Mouse (Mus musculus) neural tube, embryonic 14.5 days (tissue): ENCODE measurements around the gene Ankrd28. TPM values are rescaled to one million over a fixed set of nuclear protein-coding genes. Genes with fewer than 3 reads are reported as not detected.
A peak's percentile ranks its signal among the peaks of the same experiment; 100 is the strongest.
"Not testable (repeated sequence)": the region's sequence is repeated elsewhere in the genome, so short reads cannot be mapped to it uniquely, and the experiment has no call there.

Experiments
- ATAC-seq: fragments of 200-750 bp; cut with Nextera tagmentation; 2 replicates; pipeline ENCODE4 v1.8.0; 2017; ENCODE audit warnings: low read depth, mild to moderate bottlenecking, moderate TSS enrichment, moderate library complexity
- H3K27ac ChIP-seq: fragments of 300-500 bp; sonication (generic); 2 replicates; pipeline ENCODE4 v1.5.1; 2014; ENCODE audit warnings: low read depth, mild to moderate bottlenecking, control low read depth, low read length, moderate library complexity, mixed read lengths
- H3K27me3 ChIP-seq: fragments of 300-500 bp; sonication (generic); 2 replicates; pipeline ENCODE4 v1.6.1; 2014; ENCODE audit warnings: low read length; ENCODE audit not compliant: control insufficient read depth, insufficient read depth
- H3K36me3 ChIP-seq: fragments of 300-500 bp; sonication (generic); 2 replicates; pipeline ENCODE4 v1.6.1; 2014; ENCODE audit warnings: low read length, mixed read lengths; ENCODE audit not compliant: control insufficient read depth, insufficient read depth
- H3K4me1 ChIP-seq: fragments of 300-500 bp; sonication (generic); 2 replicates; pipeline ENCODE4 v1.6.1; 2014; ENCODE audit warnings: low read length; ENCODE audit not compliant: control insufficient read depth, insufficient read depth
- H3K4me2 ChIP-seq: fragments of 300-500 bp; sonication (generic); 2 replicates; pipeline ENCODE4 v1.6.1; 2014; ENCODE audit warnings: mild to moderate bottlenecking, low read depth, low read length, control low read depth
- H3K4me3 ChIP-seq: fragments of 300-500 bp; sonication (generic); 2 replicates; pipeline ENCODE4 v1.5.1; 2014; ENCODE audit warnings: low read depth, low read length, control low read depth, mixed read lengths
- H3K9ac ChIP-seq: fragments of 300-500 bp; sonication (generic); replicated peaks from 2 replicates; pipeline ENCODE4 v1.6.1; 2014; ENCODE audit warnings: low read depth, mild to moderate bottlenecking, control low read depth, low read length, mixed read lengths
- H3K9me3 ChIP-seq: fragments of 300-500 bp; sonication (generic); 2 replicates; pipeline ENCODE4 v1.6.1; 2016; ENCODE audit warnings: low read length; ENCODE audit not compliant: control insufficient read depth
- WGBS: fragments of 180-500 bp; shearing (Covaris S2); extraction: QIAGEN DNeasy Blood & Tissue Kit; methylation state at CpG from one replicate; pipeline ENCODE4 v1.1.7; 2014; 5-methylcytosine and 5-hydroxymethylcytosine counted together
- polyA plus RNA-seq: library from polyadenylated mRNA; unstranded; fragments of >200 nt; fragmentation: Nextera tagmentation; extraction: Ambion mirVana; gene quantifications from 2 replicates; pipeline ENCODE4 v1.2.1, GENCODE M21; 2014

Ankrd28 gene
- polyA plus RNA-seq, result 18.3 and 19.0 TPM in 2 replicates

DNA sequence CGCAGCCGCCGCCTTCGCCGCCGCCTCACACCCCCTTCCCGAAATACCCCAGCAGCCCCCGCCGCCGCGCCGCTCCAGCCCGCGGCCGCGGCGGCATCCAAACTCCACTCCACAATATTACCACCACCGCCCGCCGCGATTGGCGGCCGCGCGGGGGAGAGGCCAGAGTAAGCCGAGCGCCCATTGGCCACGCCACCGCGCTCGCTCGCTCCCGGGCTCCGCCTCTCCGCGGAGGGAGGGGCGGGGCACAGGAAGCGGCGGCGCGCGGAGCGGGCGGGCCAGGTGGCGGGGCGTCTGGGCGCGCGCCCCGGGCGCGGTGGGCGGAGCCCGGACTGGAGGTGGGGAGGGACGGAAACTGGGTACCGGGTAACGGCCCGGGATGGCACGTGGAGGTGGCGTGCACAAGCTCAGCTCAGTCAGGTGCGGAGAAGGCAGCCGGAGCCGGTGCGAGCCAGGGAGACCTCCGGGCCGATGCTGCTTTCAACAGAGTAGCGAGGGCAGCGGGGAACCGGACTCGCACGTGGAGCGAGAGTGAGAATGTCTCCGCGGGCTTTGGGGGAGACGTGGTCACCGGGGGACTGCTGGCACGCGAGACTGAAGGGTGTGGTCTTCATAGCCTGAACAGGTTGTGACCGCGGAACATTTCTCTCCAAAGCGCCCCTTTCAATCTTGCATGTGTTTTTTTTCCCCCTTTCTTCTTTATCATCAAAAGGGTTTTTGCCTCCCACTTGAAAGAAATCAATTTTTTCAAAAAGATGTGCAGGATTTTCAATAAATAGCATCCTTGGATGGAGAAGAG lies at the start of gene Ankrd28:
Gene Ankrd28 (minus strand): TSS at position 81 of the 799 bp plus-strand sequence.
- H3K4me2 ChIP-seq, result peak within 1 kb of the TSS; percentile 84
- peak; percentile 99 for ATAC-seq
- no peaks in the 10 kb centered on the region for H3K9me3 ChIP-seq
- peaks cover 5% of the 10 kb centered on the region; the same call in 1 of the 2 replicates for H3K4me1 ChIP-seq
- under 1% methylated on average over 80 of the region's 81 CpGs for WGBS
- H3K9ac ChIP-seq, result peak within 1 kb of the TSS; percentile 84
- H3K27ac ChIP-seq, result peak within 1 kb of the TSS; percentile 93
- no peaks in the 10 kb centered on the region for H3K36me3 ChIP-seq
- H3K4me3 ChIP-seq, result peak within 1 kb of the TSS; percentile 86
- H3K27me3 ChIP-seq, result no peaks in the 10 kb centered on the region

- Histone ChIP-seq H3K27me3 (no peaks in the 10 kb centered on the region), H3K27ac (no peak overlapping the region), H3K4me3 (no peak overlapping the region), H3K9me3 (no peaks in the 10 kb centered on the region), H3K36me3 (no peaks in the 10 kb centered on the region), H3K4me2 (no peak overlapping the region), H3K4me1 (no peaks in the 10 kb centered on the region), H3K9ac (no peak overlapping the region)
- 75% methylated on average over 6 of the region's 6 CpGs for WGBS
- ATAC-seq, result no peak
Observed at GRCm38 (mm10) chr14:31879456-31879855, 49.0 kb upstream of the Ankrd28 start.

DNA sequence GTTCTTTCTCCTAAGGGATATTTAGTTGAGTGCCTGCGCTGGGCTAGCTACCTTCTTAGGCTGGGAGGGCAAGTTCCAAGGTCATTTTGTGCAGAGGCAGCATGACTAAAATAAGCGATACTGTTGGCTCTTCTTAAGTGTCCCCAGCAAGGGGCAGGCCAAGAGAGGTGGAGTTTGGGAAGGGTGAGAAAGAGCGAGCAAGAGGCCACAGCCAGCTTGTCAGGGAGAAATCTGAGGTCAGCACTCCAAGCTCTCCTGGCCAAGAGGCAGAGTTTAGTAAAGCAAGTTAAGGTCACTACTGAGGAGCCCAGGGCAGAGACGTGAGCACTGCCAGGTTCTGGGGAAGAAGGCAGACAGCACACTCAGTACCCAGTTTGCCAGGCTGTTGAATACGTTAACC lies 41.7 kb upstream of the Ankrd28 start:
- no peaks in the 10 kb centered on the region for H3K36me3 ChIP-seq
- no peak for ATAC-seq
- no peak overlapping the region for H3K27ac ChIP-seq
- no peak overlapping the region for H3K9ac ChIP-seq
- peaks cover under 1% of the 10 kb centered on the region; the same call in 1 of the 2 replicates for H3K9me3 ChIP-seq
- no peak overlapping the region for H3K4me2 ChIP-seq
- no peak overlapping the region for H3K4me3 ChIP-seq
- 84% methylated on average over 5 of the region's 5 CpGs for WGBS
- no peaks in the 10 kb centered on the region for H3K27me3 ChIP-seq
- no peaks in the 10 kb centered on the region for H3K4me1 ChIP-seq

GRCm38 (mm10) chr14:31870436-31870835 lies 40.0 kb upstream of the Ankrd28 start:
- 94% methylated on average over 5 of the region's 5 CpGs for WGBS
- H3K36me3 ChIP-seq, result no peaks in the 10 kb centered on the region
- ATAC-seq, result no peak

DNA sequence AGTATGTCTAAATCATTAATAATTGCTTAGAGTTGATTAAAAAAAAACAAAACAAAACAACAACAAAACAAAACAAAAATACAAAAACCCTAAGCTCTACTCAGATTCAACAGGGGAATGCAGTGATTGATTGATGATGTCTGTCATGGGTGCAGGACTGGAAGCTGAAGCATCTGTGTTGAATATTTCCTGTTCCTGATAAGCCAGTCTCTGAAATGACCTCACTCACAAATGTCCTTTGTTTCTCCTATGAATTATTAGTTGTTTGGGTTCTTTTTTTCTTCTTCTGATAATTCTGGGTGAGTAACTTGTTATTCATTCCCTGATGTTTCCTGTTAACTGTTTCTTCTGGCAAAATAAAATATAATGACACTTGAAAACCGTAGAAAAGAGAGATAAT lies 38.1 kb upstream of the Ankrd28 start:
- ATAC-seq, result no peak
- H3K4me2 ChIP-seq, result no peak overlapping the region
- H3K4me1 ChIP-seq, result no peaks in the 10 kb centered on the region
- no peaks in the 10 kb centered on the region for H3K27me3 ChIP-seq
- no peak overlapping the region for H3K27ac ChIP-seq
- no peak overlapping the region for H3K4me3 ChIP-seq
- H3K9ac ChIP-seq, result no peak overlapping the region
- WGBS, result 84% methylated on average over 1 of the region's 1 CpGs
- no peaks in the 10 kb centered on the region for H3K36me3 ChIP-seq
- peaks cover 3% of the 10 kb centered on the region; the same call in 1 of the 2 replicates for H3K9me3 ChIP-seq

More at GRCm38 (mm10) chr14:31870436-31870835, 40.0 kb upstream of the Ankrd28 start:
- H3K27me3 ChIP-seq, result no peaks in the 10 kb centered on the region
- no peak overlapping the region for H3K27ac ChIP-seq
- no peak overlapping the region for H3K4me2 ChIP-seq
- no peaks in the 10 kb centered on the region for H3K4me1 ChIP-seq
- H3K4me3 ChIP-seq, result no peak overlapping the region
- H3K9ac ChIP-seq, result no peak overlapping the region
- peaks cover 3% of the 10 kb centered on the region; the same call in 1 of the 2 replicates for H3K9me3 ChIP-seq

- H3K27me3 ChIP-seq, H3K9ac ChIP-seq, H3K9me3 ChIP-seq, H3K27ac ChIP-seq, H3K4me3 ChIP-seq, H3K4me2 ChIP-seq, ATAC-seq, H3K36me3 ChIP-seq, H3K4me1 ChIP-seq: not testable (repeated sequence)
- WGBS, result 95% methylated on average over 10 of the region's 10 CpGs
Observed at GRCm38 (mm10) chr14:31866366-31866765, 35.9 kb upstream of the Ankrd28 start.

GRCm38 (mm10) chr14:31858679-31859078 lies 28.2 kb upstream of the Ankrd28 start:
- H3K27ac ChIP-seq, result no peak overlapping the region
- H3K9ac ChIP-seq, result no peak overlapping the region
- H3K4me3 ChIP-seq, result no peak overlapping the region
- H3K4me1 ChIP-seq, result no peaks in the 10 kb centered on the region
- WGBS, result 94% methylated on average over 2 of the region's 2 CpGs
- H3K27me3 ChIP-seq, result no peaks in the 10 kb centered on the region
- H3K9me3 ChIP-seq, result no peaks in the 10 kb centered on the region
- H3K36me3 ChIP-seq, result no peaks in the 10 kb centered on the region
- no peak overlapping the region for H3K4me2 ChIP-seq
- ATAC-seq, result no peak

DNA sequence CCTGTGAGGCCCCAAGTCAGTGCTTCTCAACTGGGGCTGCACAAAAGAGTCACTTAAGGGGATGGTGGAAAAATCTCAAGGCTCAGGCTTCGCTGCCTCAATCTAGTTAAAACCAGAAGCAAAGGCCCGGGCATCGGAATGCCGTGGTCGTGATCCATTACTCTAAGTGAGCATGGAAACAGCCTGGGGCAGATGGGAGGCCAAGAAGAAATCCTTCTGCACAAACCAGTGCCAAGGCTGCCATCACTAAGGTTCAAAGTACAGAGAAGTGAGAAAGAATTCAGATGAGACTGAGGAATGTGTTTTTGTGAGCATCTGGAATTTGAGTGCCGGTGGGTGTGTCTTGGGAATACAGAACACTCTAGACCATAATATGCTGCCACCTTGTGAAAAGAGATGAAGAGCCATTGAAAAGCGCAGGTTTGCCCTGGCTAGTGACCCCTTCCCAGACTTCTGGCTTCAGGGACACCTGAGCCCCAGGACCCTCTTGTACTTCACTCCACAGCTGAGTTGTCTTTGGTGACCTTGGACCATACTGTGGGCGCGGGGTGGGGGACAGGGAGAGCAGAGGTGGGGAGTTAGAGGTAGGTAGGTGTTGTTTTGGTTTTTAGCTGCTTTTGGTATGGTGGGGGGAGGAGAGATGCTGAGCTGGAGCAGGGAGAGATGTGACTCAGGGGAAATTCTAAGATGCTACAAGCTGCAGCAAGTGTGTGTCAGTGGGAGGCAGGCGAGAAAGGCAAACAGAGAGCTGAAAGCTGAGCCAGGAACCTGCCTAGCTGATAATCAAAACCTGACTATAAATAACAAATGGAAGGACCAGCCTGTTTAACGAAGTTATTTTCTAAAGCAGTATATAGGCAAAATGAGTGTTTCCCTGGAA lies 26.9 kb upstream of the Ankrd28 start:
- ATAC-seq, result no peak
- no peak overlapping the region for H3K4me2 ChIP-seq
- no peaks in the 10 kb centered on the region for H3K27me3 ChIP-seq
- no peak overlapping the region for H3K4me3 ChIP-seq
- H3K9ac ChIP-seq, result no peak overlapping the region
- no peaks in the 10 kb centered on the region for H3K9me3 ChIP-seq
- no peak overlapping the region for H3K27ac ChIP-seq
- WGBS, result 75% methylated on average over 11 of the region's 11 CpGs
- no peaks in the 10 kb centered on the region for H3K36me3 ChIP-seq
- H3K4me1 ChIP-seq, result no peaks in the 10 kb centered on the region

DNA sequence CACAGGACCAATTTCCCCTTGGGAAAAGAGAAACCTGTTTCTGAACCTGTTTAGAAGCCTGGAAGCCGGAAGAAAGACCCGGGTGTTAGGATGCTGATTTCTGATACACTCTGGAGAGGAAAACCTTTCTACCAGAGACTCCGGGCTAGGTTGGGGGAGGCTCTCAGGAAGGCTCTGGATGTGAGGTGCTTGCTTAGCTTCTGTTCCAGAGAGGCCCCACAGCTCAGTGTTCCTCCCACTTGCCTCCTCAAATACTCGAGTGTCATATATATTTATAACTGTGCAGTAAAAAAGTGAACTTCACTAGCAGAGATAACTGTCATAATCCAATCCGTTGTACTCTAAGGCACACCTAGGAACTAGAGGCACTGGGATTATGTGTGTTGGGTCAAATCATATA lies 25.6 kb upstream of the Ankrd28 start:
- no peak for ATAC-seq
- H3K9me3 ChIP-seq, result no peaks in the 10 kb centered on the region
- no peaks in the 10 kb centered on the region for H3K4me1 ChIP-seq
- H3K27me3 ChIP-seq, result no peaks in the 10 kb centered on the region
- no peaks in the 10 kb centered on the region for H3K36me3 ChIP-seq
- H3K4me2 ChIP-seq, result no peak overlapping the region
- H3K9ac ChIP-seq, result no peak overlapping the region
- 87% methylated on average over 5 of the region's 5 CpGs for WGBS
- no peak overlapping the region for H3K27ac ChIP-seq
- H3K4me3 ChIP-seq, result no peak overlapping the region
